Mouse (Mus musculus) spleen, adult 2 months (tissue): Measurements from ENCODE around the gene Ccdc117.

ENCODE experiments used
- CTCF ChIP-seq: fragments of 200-500 bp; IDR thresholded peaks from 2 replicates; pipeline ENCODE4 v1.5.1; 2011; ENCODE audit warnings: mild to moderate bottlenecking, inconsistent platforms; ENCODE audit not compliant: insufficient read depth, insufficient read length, insufficient replicate concordance; ENCODE audit errors: extremely low read depth
- POLR2A ChIP-seq: fragments of 200-500 bp; IDR thresholded peaks from 2 replicates; pipeline ENCODE4 v1.6.1; 2011; ENCODE audit warnings: low read depth, low read length, inconsistent platforms

GRCm38 (mm10) chr11:5509215-5510098 is 32.5 kb downstream of the Ccdc117 start:
- TF ChIP-seq POLR2A (no peak), CTCF (no peak)
